Mouse (Mus musculus): ENCODE results near the gene Gm8693.
"Not testable (repeated sequence)": the region's sequence is repeated elsewhere in the genome, so short reads cannot be mapped to it uniquely, and the experiment has no call there.

The Gm8693 gene

DNA sequence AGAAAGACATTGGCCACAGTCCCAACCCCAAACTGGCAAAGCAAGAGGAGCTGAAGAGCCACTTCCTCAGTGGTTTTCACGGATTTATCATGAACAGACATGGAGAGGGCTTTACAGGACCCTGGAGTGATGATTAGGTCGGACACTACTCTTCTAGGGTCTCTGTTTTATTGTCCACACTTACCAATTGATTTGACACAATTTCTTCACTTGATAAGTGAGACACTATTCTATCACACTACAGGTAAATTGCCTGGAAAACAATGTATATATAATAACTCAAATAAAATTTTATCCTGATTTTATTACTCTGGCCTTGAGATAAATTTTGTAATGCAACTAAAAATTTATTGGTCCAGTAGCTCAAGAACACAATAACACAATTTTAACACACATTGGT is at the start of gene Gm8693:
Gene Gm8693, minus strand, starts transcription at position 101 of the 400 bp plus-strand sequence.
- not testable (repeated sequence) for DNase-seq

DNA sequence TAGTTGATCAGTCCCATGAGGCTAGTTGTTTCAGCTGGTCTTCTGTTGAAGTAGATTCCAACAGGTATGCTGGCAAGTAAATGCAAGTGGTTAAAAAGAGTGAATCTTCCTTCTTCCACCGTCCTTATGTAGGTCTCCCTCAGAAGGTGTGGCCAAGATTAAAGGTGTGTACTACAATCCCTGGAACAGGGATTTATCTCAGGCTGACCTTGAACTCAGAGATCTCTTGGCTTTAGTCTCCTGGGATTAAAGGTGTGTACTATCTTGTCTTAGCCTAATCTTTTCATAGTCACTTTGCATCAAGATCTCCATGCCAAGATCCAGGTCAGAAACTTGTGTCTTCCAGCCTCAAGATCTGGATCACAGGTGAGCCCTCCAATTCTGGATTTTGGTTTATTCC is 27.5 kb upstream of the Gm8693 start, which contains the start of gene Gm4567:
Gene Gm4567, minus strand, starts transcription at position 101 of the 400 bp plus-strand sequence.
- DNase-seq: not testable (repeated sequence)

DNA sequence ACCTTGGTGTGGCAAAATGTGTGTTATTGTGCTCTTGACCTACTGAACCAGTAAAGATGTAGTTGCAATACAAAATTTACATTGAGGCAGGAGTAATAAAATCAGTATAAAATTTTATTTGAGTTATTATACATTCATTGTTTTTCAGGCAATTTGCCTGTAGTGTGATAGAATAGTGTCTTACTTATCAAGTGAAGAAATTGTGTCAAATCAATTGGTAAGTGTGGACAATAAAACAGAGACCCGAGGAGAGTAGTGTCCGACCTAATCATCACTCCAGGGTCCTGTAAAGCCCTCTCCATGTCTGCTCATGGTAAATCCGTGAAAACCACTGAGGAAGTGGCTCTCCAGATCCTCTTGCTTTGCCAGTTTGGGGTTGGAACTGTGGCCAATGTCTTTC is 34.4 kb downstream of the Gm8693 start, which contains the start of gene Vmn1r155:
Gene Vmn1r155, plus strand, starts transcription at position 301 of the 400 bp plus-strand sequence.
- DNase-seq: not testable (repeated sequence)

Measured in thymus, adult 18-20 months (tissue).